Mouse (Mus musculus): Measurements from ENCODE around the gene Guk1. TPM values are rescaled to one million over a fixed set of nuclear protein-coding genes. Genes with fewer than 3 reads are reported as not detected.

Guk1 gene
- polyA plus RNA-seq, 1 experiment from 2014 or later: 132 TPM

Other genes starting within 250 kb of the Guk1 start
- 29.9 and 146 TPM in 2 replicates for gene Hist3h2ba, start 243.3 kb downstream of the Guk1 start, polyA plus RNA-seq (2014; fragmentation: Nextera tagmentation; extraction: Ambion mirVana)
- 31.8 and 32.7 TPM in 2 replicates for gene Hist3h2a, start 237.5 kb downstream of the Guk1 start, polyA plus RNA-seq (2014; fragmentation: Nextera tagmentation; extraction: Ambion mirVana)
- gene Trim17, start 237.5 kb downstream of the Guk1 start, polyA plus RNA-seq (2014; fragmentation: Nextera tagmentation; extraction: Ambion mirVana): 0.63 and 0.65 TPM in 2 replicates
- gene Trim11, start 214.1 kb downstream of the Guk1 start, polyA plus RNA-seq (2014; fragmentation: Nextera tagmentation; extraction: Ambion mirVana): 16.7 and 19.8 TPM in 2 replicates
- gene Obscn, start 55.8 kb downstream of the Guk1 start, polyA plus RNA-seq (2014; fragmentation: Nextera tagmentation; extraction: Ambion mirVana): 0.33 and 0.51 TPM in 2 replicates
- 2.3 and 3.6 TPM in 2 replicates for gene Iba57, start 28.5 kb downstream of the Guk1 start, polyA plus RNA-seq (2014; fragmentation: Nextera tagmentation; extraction: Ambion mirVana)
- gene Gjc2, start 9.0 kb downstream of the Guk1 start, polyA plus RNA-seq (2014; fragmentation: Nextera tagmentation; extraction: Ambion mirVana): 0.11 and 0.28 TPM in 2 replicates
- 113 and 128 TPM in 2 replicates for gene Mrpl55, start 10.3 kb upstream of the Guk1 start, polyA plus RNA-seq (2014; fragmentation: Nextera tagmentation; extraction: Ambion mirVana)
- 36.9 and 41.8 TPM in 2 replicates for gene 2310033P09Rik, start 16.1 kb upstream of the Guk1 start, polyA plus RNA-seq (2014; fragmentation: Nextera tagmentation; extraction: Ambion mirVana)
- gene Arf1, start 36.1 kb upstream of the Guk1 start, polyA plus RNA-seq (2014; fragmentation: Nextera tagmentation; extraction: Ambion mirVana): 544 and 644 TPM in 2 replicates
- not detected in 2 replicates for gene Wnt3a, start 98.5 kb upstream of the Guk1 start, polyA plus RNA-seq (2014; fragmentation: Nextera tagmentation; extraction: Ambion mirVana)
- gene Wnt9a, start 114.7 kb upstream of the Guk1 start, polyA plus RNA-seq (2014; fragmentation: Nextera tagmentation; extraction: Ambion mirVana): 0.64 and 0.85 TPM in 2 replicates
- not detected in 2 replicates for gene Prss38, start 183.4 kb upstream of the Guk1 start, polyA plus RNA-seq (2014; fragmentation: Nextera tagmentation; extraction: Ambion mirVana)